Mouse (Mus musculus): ENCODE data around the gene Dad1. TPM values are rescaled to one million over a fixed set of nuclear protein-coding genes. Genes with fewer than 3 reads are reported as not detected.

Gene Dad1
- total and polyA plus RNA-seq, 3 experiments, result 186 to 320 TPM; not detected in 1

- H3K36me3 ChIP-seq (ENCODE audit: control insufficient read depth in 1 of 2, insufficient read depth in 2 of 2, low read length in 2 of 2), result peaks cover 2 to 5% of the 10 kb centered on the region in 2 experiments; a peak in 3 of 4 replicates
- H3K9ac ChIP-seq (ENCODE audit: control insufficient read depth, low read depth, low read length, poor library complexity, severe bottlenecking), result no peak overlapping the region
- no peak for DNase-seq (ENCODE audit: low read depth, low spot score)
- H3K9me3 ChIP-seq (replicated peaks; ENCODE audit: insufficient read depth, low read length), result no peaks in the 10 kb centered on the region
- H3K27me3 ChIP-seq (ENCODE audit: control insufficient read depth in 1 of 2, insufficient read depth in 2 of 2, low read length in 2 of 2), result no peaks in the 10 kb centered on the region
- H3K4me1 ChIP-seq (ENCODE audit: control insufficient read depth in 1 of 2, insufficient read depth in 2 of 2, low read length in 2 of 2), result peaks cover 5% of the 10 kb centered on the region in 2 experiments; a peak in 3 of 4 replicates
- H3K4me3 ChIP-seq (ENCODE audit: control insufficient read depth in 1 of 2, insufficient read depth in 1 of 2, low read depth in 2 of 2, low read length in 2 of 2), result no peak overlapping the region
- no peak overlapping the region for H3K27ac ChIP-seq (ENCODE audit: control insufficient read depth, low read depth, low read length)
- TF ChIP-seq BHLHE40 (IDR thresholded peaks at IDR 0.05; ENCODE audit: borderline replicate concordance, low read depth, low read length) (no peak), E2F4 (IDR thresholded peaks at IDR 0.05; ENCODE audit: borderline replicate concordance, low read depth, low read length) (no peak)
- peaks cover 4% of the 10 kb centered on the region; the same call in 1 of the 2 replicates for H3K79me2 ChIP-seq (ENCODE audit: control insufficient read depth, insufficient read depth, low read length, poor library complexity)
Observed at GRCm38 (mm10) chr14:54236881-54237280, 17.0 kb downstream of the Dad1 start.

- H3K4me1 ChIP-seq (ENCODE audit: control insufficient read depth in 1 of 2, insufficient read depth in 2 of 2, low read length in 2 of 2), result peaks cover 5% of the 10 kb centered on the region in 2 experiments; a peak in 3 of 4 replicates
- H3K27me3 ChIP-seq (ENCODE audit: control insufficient read depth in 1 of 2, insufficient read depth in 2 of 2, low read length in 2 of 2), result no peaks in the 10 kb centered on the region
- H3K9me3 ChIP-seq (replicated peaks; ENCODE audit: insufficient read depth, low read length), result no peaks in the 10 kb centered on the region
- TF ChIP-seq TBP (IDR thresholded peaks at IDR 0.05; ENCODE audit: low read depth, low read length) (no peak), ZKSCAN1 (IDR thresholded peaks at IDR 0.05; ENCODE audit: low read depth, low read length) (no peak), ZNF384 (IDR thresholded peaks at IDR 0.05; ENCODE audit: low read depth, low read length) (no peak), HCFC1 (IDR thresholded peaks at IDR 0.05; ENCODE audit: low read depth, low read length) (no peak), MYC (IDR thresholded peaks at IDR 0.05; ENCODE audit: low read depth, low read length) (no peak), MAZ (IDR thresholded peaks at IDR 0.05; ENCODE audit: low read depth, low read length) (no peak), EP300 (IDR thresholded peaks at IDR 0.05; ENCODE audit: low read depth in 1 of 2, low read length in 2 of 2) (no peak), ZMIZ1 (IDR thresholded peaks at IDR 0.05; ENCODE audit: low read depth, low read length) (no peak), MYB (IDR thresholded peaks at IDR 0.05; ENCODE audit: low read depth, low read length) (no peak), CHD1 (IDR thresholded peaks at IDR 0.05; ENCODE audit: low read depth, low read length) (no peak), GABPA (IDR thresholded peaks at IDR 0.05; ENCODE audit: low read depth, low read length) (no peak), UBTF (IDR thresholded peaks at IDR 0.05; ENCODE audit: borderline replicate concordance, insufficient read depth, low read depth, low read length) (no peak)
- no peak for DNase-seq (ENCODE audit: low read depth, low spot score)
- peaks cover 2 to 4% of the 10 kb centered on the region in 2 experiments; a peak in 2 of 4 replicates for H3K36me3 ChIP-seq (ENCODE audit: control insufficient read depth in 1 of 2, insufficient read depth in 2 of 2, low read length in 2 of 2)
- no peak overlapping the region for H3K9ac ChIP-seq (ENCODE audit: control insufficient read depth, low read depth, low read length, poor library complexity, severe bottlenecking)
- H3K27ac ChIP-seq (ENCODE audit: control insufficient read depth, low read depth, low read length), result no peak overlapping the region
- no peak overlapping the region for H3K4me3 ChIP-seq (ENCODE audit: control insufficient read depth in 1 of 2, insufficient read depth in 1 of 2, low read depth in 2 of 2, low read length in 2 of 2)
- H3K79me2 ChIP-seq (ENCODE audit: control insufficient read depth, insufficient read depth, low read length, poor library complexity), result peaks cover 4% of the 10 kb centered on the region; the same call in 1 of the 2 replicates
Observed at GRCm38 (mm10) chr14:54235825-54236540, 17.9 kb downstream of the Dad1 start.
